In genomic region chr9:72492194-72492565, GRCm38 (mm10) we compare ENCODE assay signal across 8 mouse cellular contexts. TPM values are rescaled to one million over a fixed set of nuclear protein-coding genes. Genes with fewer than 3 reads are reported as not detected.
DNase-seq lines count a peak whose midpoint lies in the region; ATAC-seq lines count a peak whose summit lies in the region.

Gene Tex9 (minus strand): TSS chr9:72492212.

- H3K27ac ChIP-seq in heart, embryonic 12.5 days (ENCODE audit: poor library complexity, severe bottlenecking): peak within 1 kb of the TSS; percentile 95
- H3K27ac ChIP-seq in brown adipose tissue, adult 24 weeks (replicated peaks; ENCODE audit: low read depth, low read length): no peak within 1 kb of the TSS
- peak within 1 kb of the TSS; percentile 77 for H3K27ac ChIP-seq in hindbrain, embryonic 16.5 days (ENCODE audit: low read depth, low read length)
- H3K27ac ChIP-seq in midbrain, embryonic 11.5 days (ENCODE audit: low read depth, low read length): peak within 1 kb of the TSS; percentile 77

- no peaks in the 10 kb centered on the region for H3K9me3 ChIP-seq in heart, embryonic 12.5 days (replicated peaks)
- no peaks in the 10 kb centered on the region for H3K9me3 ChIP-seq in hindbrain, embryonic 16.5 days (ENCODE audit: control insufficient read depth, low read length)
- no peaks in the 10 kb centered on the region for H3K9me3 ChIP-seq in midbrain, embryonic 11.5 days (ENCODE audit: control insufficient read depth, low read length)

- 0 out of 2 replicates have a peak, but pooled peaks cover 2% of the 10 kb centered on the region for H3K36me3 ChIP-seq in heart, embryonic 12.5 days
- H3K36me3 ChIP-seq in hindbrain, embryonic 16.5 days (ENCODE audit: control insufficient read depth, insufficient read depth, low read length): no peaks in the 10 kb centered on the region
- H3K36me3 ChIP-seq in midbrain, embryonic 11.5 days (ENCODE audit: control insufficient read depth, insufficient read depth, low read length): 0 out of 2 replicates have a peak, but pooled peaks cover 4% of the 10 kb centered on the region

- H3K27me3 ChIP-seq in heart, embryonic 12.5 days (replicated peaks): no peaks in the 10 kb centered on the region
- no peaks in the 10 kb centered on the region for H3K27me3 ChIP-seq in hindbrain, embryonic 16.5 days (replicated peaks; ENCODE audit: control insufficient read depth, insufficient read depth, low read length)
- no peaks in the 10 kb centered on the region for H3K27me3 ChIP-seq in midbrain, embryonic 11.5 days (ENCODE audit: control insufficient read depth, insufficient read depth, low read length)

- ATAC-seq in heart, embryonic 12.5 days (ENCODE audit: insufficient number of reproducible peaks, low FRiP score): peak; percentile 51; the same call in 1 of the 2 replicates
- no peak; the same call in 1 of the 2 replicates for ATAC-seq in hindbrain, embryonic 16.5 days
- peak; percentile 57; the same call in 1 of the 2 replicates for ATAC-seq in midbrain, embryonic 11.5 days (ENCODE audit: low FRiP score)

- peak within 1 kb of the TSS; percentile 76 for H3K9ac ChIP-seq in heart, embryonic 12.5 days
- peak within 1 kb of the TSS; percentile 63 for H3K9ac ChIP-seq in hindbrain, embryonic 16.5 days (ENCODE audit: low read depth, low read length)
- H3K9ac ChIP-seq in midbrain, embryonic 11.5 days (ENCODE audit: low read length): peak within 1 kb of the TSS; percentile 87

- peak within 1 kb of the TSS; percentile 83 for H3K4me2 ChIP-seq in heart, embryonic 12.5 days
- peak within 1 kb of the TSS; percentile 59 for H3K4me2 ChIP-seq in hindbrain, embryonic 16.5 days (ENCODE audit: low read length)
- peak within 1 kb of the TSS; percentile 72 for H3K4me2 ChIP-seq in midbrain, embryonic 11.5 days

- WGBS in heart, embryonic 12.5 days: 10% methylated on average over 6 of the region's 6 CpGs
- 5% methylated on average over 6 of the region's 6 CpGs for WGBS in hindbrain, embryonic 16.5 days
- WGBS in midbrain, embryonic 11.5 days: 12% methylated on average over 6 of the region's 6 CpGs

- peak within 1 kb of the TSS; percentile 67 for H3K4me3 ChIP-seq in heart, embryonic 12.5 days
- peak within 1 kb of the TSS; percentile 95 for H3K4me3 ChIP-seq in brown adipose tissue, adult 24 weeks (ENCODE audit: insufficient read depth, low read depth, low read length)
- H3K4me3 ChIP-seq in hindbrain, embryonic 16.5 days (ENCODE audit: low read length): peak within 1 kb of the TSS; percentile 52
- peak within 1 kb of the TSS; percentile 79 for H3K4me3 ChIP-seq in midbrain, embryonic 11.5 days (ENCODE audit: low read depth, low read length)

- H3K4me1 ChIP-seq in heart, embryonic 12.5 days (replicated peaks): peaks cover 7% of the 10 kb centered on the region; the same call in 1 of the 2 replicates
- peaks cover 5% of the 10 kb centered on the region for H3K4me1 ChIP-seq in brown adipose tissue, adult 24 weeks (ENCODE audit: control insufficient read depth, insufficient read depth, insufficient read length, low read length)
- peaks cover 4% of the 10 kb centered on the region for H3K4me1 ChIP-seq in hindbrain, embryonic 16.5 days (ENCODE audit: control insufficient read depth, insufficient read depth, low read depth, low read length)
- H3K4me1 ChIP-seq in midbrain, embryonic 11.5 days (ENCODE audit: control insufficient read depth, insufficient read depth, low read length): peaks cover 10% of the 10 kb centered on the region

- no peak for DNase-seq in heart, postnatal 4 days
- DNase-seq in 416B (ENCODE audit: low read depth): peak; percentile 75
- no peak for DNase-seq in midbrain, embryonic 11.5 days (ENCODE audit: low spot score, missing footprints)
- no peak for DNase-seq in retina, postnatal 1 day
- DNase-seq in kidney, postnatal 25 days: no peak

RNA-seq across cellular contexts. Expression of gene Tex9, which starts in this region (rescaled TPM):
- polyA plus RNA-seq in heart, embryonic 12.5 days (2016; fragmentation: Nextera tagmentation; extraction: Ambion mirVana): 18.8 and 19.3 TPM in 2 replicates
- 1 to 10 TPM; 4.3 to 6.2 TPM for total RNA-seq in heart, postnatal 4 days (2021)
- polyA plus RNA-seq in brown adipose tissue, adult 24 weeks (2012; ENCODE audit: insufficient read depth, insufficient read length, missing spikeins): 1.5 and 2.3 TPM in 2 replicates
- polyA plus RNA-seq in hindbrain, embryonic 16.5 days (2015; fragmentation: Nextera tagmentation; extraction: Ambion mirVana): 32.0 and 34.6 TPM in 2 replicates
- 61.7 and 64.0 TPM in 2 replicates for polyA plus RNA-seq in midbrain, embryonic 11.5 days (2014; fragmentation: Nextera tagmentation; extraction: Ambion mirVana)
